Mouse (Mus musculus): Measurements from ENCODE around the gene Susd5. TPM values are rescaled to one million over a fixed set of nuclear protein-coding genes. Genes with fewer than 3 reads are reported as not detected.
A peak's percentile ranks its signal among the peaks of the same experiment; 100 is the strongest.

The Susd5 gene
- polyA plus RNA-seq, 1 experiment = 0.48 TPM

GRCm38 (mm10) chr9:114019012-114019762 lies 37.8 kb upstream of the Susd5 start:
- H3K36me3 ChIP-seq (ENCODE audit: control insufficient read depth, insufficient read depth, low read length) = no peaks in the 10 kb centered on the region
- no peak for TF ChIP-seq CTCF (conservative IDR thresholded peaks at IDR 0.05; ENCODE audit: insufficient read depth, insufficient read length, low read depth, low read length)
- no peak for TF ChIP-seq POLR2A (IDR thresholded peaks at IDR 0.05; ENCODE audit: low read depth, low read length)
- no peak overlapping the region for H3K27ac ChIP-seq (ENCODE audit: insufficient read depth, low read depth, low read length)
- no peaks in the 10 kb centered on the region for H3K27me3 ChIP-seq (replicated peaks; ENCODE audit: control insufficient read depth, insufficient read depth, low read length)
- no peaks in the 10 kb centered on the region for H3K4me1 ChIP-seq (ENCODE audit: control insufficient read depth, insufficient read depth, low read length)
- WGBS = 79% methylated on average over 7 of the region's 7 CpGs
- DNase-seq = no peak
- H3K4me3 ChIP-seq (ENCODE audit: insufficient read depth, low read depth, low read length) = no peak overlapping the region

- Histone ChIP-seq H3K4me3 (ENCODE audit: insufficient read depth, low read depth, low read length) (no peak overlapping the region), H3K27ac (ENCODE audit: insufficient read depth, low read depth, low read length) (no peak overlapping the region), H3K4me1 (ENCODE audit: control insufficient read depth, insufficient read depth, low read length) (no peaks in the 10 kb centered on the region), H3K27me3 (replicated peaks; ENCODE audit: control insufficient read depth, insufficient read depth, low read length) (no peaks in the 10 kb centered on the region), H3K36me3 (ENCODE audit: control insufficient read depth, insufficient read depth, low read length) (no peaks in the 10 kb centered on the region)
- 56% methylated on average over 4 of the region's 4 CpGs for WGBS
- TF ChIP-seq POLR2A (IDR thresholded peaks at IDR 0.05; ENCODE audit: low read depth, low read length) (no peak), CTCF (conservative IDR thresholded peaks at IDR 0.05; ENCODE audit: insufficient read depth, insufficient read length, low read depth, low read length) (no peak)
- DNase-seq = no peak
Measured at GRCm38 (mm10) chr9:114022141-114022540, 34.8 kb upstream of the Susd5 start.

- WGBS = 47% methylated on average over 9 of the region's 9 CpGs
- H3K4me1 ChIP-seq (ENCODE audit: control insufficient read depth, insufficient read depth, low read length) = no peaks in the 10 kb centered on the region
- TF ChIP-seq POLR2A (IDR thresholded peaks at IDR 0.05; ENCODE audit: low read depth, low read length) = no peak
- TF ChIP-seq CTCF (conservative IDR thresholded peaks at IDR 0.05; ENCODE audit: insufficient read depth, insufficient read length, low read depth, low read length) = no peak
Measured at GRCm38 (mm10) chr9:114025182-114025581, 31.8 kb upstream of the Susd5 start.

GRCm38 (mm10) chr9:114025846-114026245 lies 31.1 kb upstream of the Susd5 start:
- WGBS = 12% methylated on average over 8 of the region's 8 CpGs
- no peak for DNase-seq
- no peak for TF ChIP-seq CTCF (conservative IDR thresholded peaks at IDR 0.05; ENCODE audit: insufficient read depth, insufficient read length, low read depth, low read length)
- no peak for TF ChIP-seq POLR2A (IDR thresholded peaks at IDR 0.05; ENCODE audit: low read depth, low read length)
- no peaks in the 10 kb centered on the region for H3K27me3 ChIP-seq (replicated peaks; ENCODE audit: control insufficient read depth, insufficient read depth, low read length)
- H3K4me3 ChIP-seq (ENCODE audit: insufficient read depth, low read depth, low read length) = peak overlapping the region; percentile 67; the same call in 1 of the 2 replicates
- H3K36me3 ChIP-seq (ENCODE audit: control insufficient read depth, insufficient read depth, low read length) = no peaks in the 10 kb centered on the region
- no peak overlapping the region for H3K27ac ChIP-seq (ENCODE audit: insufficient read depth, low read depth, low read length)
- H3K4me1 ChIP-seq (ENCODE audit: control insufficient read depth, insufficient read depth, low read length) = no peaks in the 10 kb centered on the region

More at GRCm38 (mm10) chr9:114025182-114025581, 31.8 kb upstream of the Susd5 start:
- DNase-seq = no peak
- no peaks in the 10 kb centered on the region for H3K36me3 ChIP-seq (ENCODE audit: control insufficient read depth, insufficient read depth, low read length)
- H3K27ac ChIP-seq (ENCODE audit: insufficient read depth, low read depth, low read length) = no peak overlapping the region
- H3K4me3 ChIP-seq (ENCODE audit: insufficient read depth, low read depth, low read length) = no peak overlapping the region
- no peaks in the 10 kb centered on the region for H3K27me3 ChIP-seq (replicated peaks; ENCODE audit: control insufficient read depth, insufficient read depth, low read length)

GRCm38 (mm10) chr9:114026261-114026934 lies 30.5 kb upstream of the Susd5 start:
- 1% methylated on average over 52 of the region's 52 CpGs for WGBS
- no peaks in the 10 kb centered on the region for H3K36me3 ChIP-seq (ENCODE audit: control insufficient read depth, insufficient read depth, low read length)
- H3K4me3 ChIP-seq (ENCODE audit: insufficient read depth, low read depth, low read length) = peak overlapping the region; percentile 67
- DNase-seq = peak; percentile 58
- no peaks in the 10 kb centered on the region for H3K27me3 ChIP-seq (replicated peaks; ENCODE audit: control insufficient read depth, insufficient read depth, low read length)
- H3K4me1 ChIP-seq (ENCODE audit: control insufficient read depth, insufficient read depth, low read length) = no peaks in the 10 kb centered on the region
- no peak overlapping the region for H3K27ac ChIP-seq (ENCODE audit: insufficient read depth, low read depth, low read length)
- no peak for TF ChIP-seq CTCF (conservative IDR thresholded peaks at IDR 0.05; ENCODE audit: insufficient read depth, insufficient read length, low read depth, low read length)
- TF ChIP-seq POLR2A (IDR thresholded peaks at IDR 0.05; ENCODE audit: low read depth, low read length) = no peak

GRCm38 (mm10) chr9:114040945-114041344 lies 16.0 kb upstream of the Susd5 start:
- Histone ChIP-seq H3K4me3 (ENCODE audit: insufficient read depth, low read depth, low read length) (no peak overlapping the region), H3K27ac (ENCODE audit: insufficient read depth, low read depth, low read length) (no peak overlapping the region), H3K4me1 (ENCODE audit: control insufficient read depth, insufficient read depth, low read length) (no peaks in the 10 kb centered on the region), H3K36me3 (ENCODE audit: control insufficient read depth, insufficient read depth, low read length) (no peaks in the 10 kb centered on the region), H3K27me3 (replicated peaks; ENCODE audit: control insufficient read depth, insufficient read depth, low read length) (no peaks in the 10 kb centered on the region)
- 75% methylated on average over 4 of the region's 4 CpGs for WGBS
- TF ChIP-seq CTCF (conservative IDR thresholded peaks at IDR 0.05; ENCODE audit: insufficient read depth, insufficient read length, low read depth, low read length) = 0 out of 2 replicates have a peak, but pooled peaks have one; percentile 9
- TF ChIP-seq POLR2A (IDR thresholded peaks at IDR 0.05; ENCODE audit: low read depth, low read length) = no peak
- no peak for DNase-seq

- DNase-seq = no peak
- WGBS = 42% methylated on average over 6 of the region's 6 CpGs
- Histone ChIP-seq H3K36me3 (ENCODE audit: control insufficient read depth, insufficient read depth, low read length) (no peaks in the 10 kb centered on the region), H3K4me3 (ENCODE audit: insufficient read depth, low read depth, low read length) (no peak overlapping the region), H3K27ac (ENCODE audit: insufficient read depth, low read depth, low read length) (no peak overlapping the region), H3K27me3 (replicated peaks; ENCODE audit: control insufficient read depth, insufficient read depth, low read length) (no peaks in the 10 kb centered on the region), H3K4me1 (ENCODE audit: control insufficient read depth, insufficient read depth, low read length) (no peaks in the 10 kb centered on the region)
- TF ChIP-seq POLR2A (IDR thresholded peaks at IDR 0.05; ENCODE audit: low read depth, low read length) (no peak), CTCF (conservative IDR thresholded peaks at IDR 0.05; ENCODE audit: insufficient read depth, insufficient read length, low read depth, low read length) (no peak)
Measured at GRCm38 (mm10) chr9:114042490-114042889, 14.4 kb upstream of the Susd5 start.

Measured in kidney, adult 2 months (tissue).